Mouse (Mus musculus) heart, adult 2 months (tissue): ENCODE data around the gene Gm29094.
"Not testable (repeated sequence)": the region's sequence is repeated elsewhere in the genome, so short reads cannot be mapped to it uniquely, and the experiment has no call there.

ENCODE experiments used
- EP300 ChIP-seq: fragments of 200-500 bp; IDR thresholded peaks from 2 replicates; pipeline ENCODE4 v1.6.1; 2011; ENCODE audit warnings: low read depth, low read length, control low read depth; ENCODE audit not compliant: insufficient read depth
- POLR2A ChIP-seq: fragments of 200-500 bp; IDR thresholded peaks from 2 replicates; pipeline ENCODE4 v1.6.1; 2011; ENCODE audit warnings: mild to moderate bottlenecking, low read depth, low read length, control low read depth; ENCODE audit not compliant: insufficient read depth

DNA sequence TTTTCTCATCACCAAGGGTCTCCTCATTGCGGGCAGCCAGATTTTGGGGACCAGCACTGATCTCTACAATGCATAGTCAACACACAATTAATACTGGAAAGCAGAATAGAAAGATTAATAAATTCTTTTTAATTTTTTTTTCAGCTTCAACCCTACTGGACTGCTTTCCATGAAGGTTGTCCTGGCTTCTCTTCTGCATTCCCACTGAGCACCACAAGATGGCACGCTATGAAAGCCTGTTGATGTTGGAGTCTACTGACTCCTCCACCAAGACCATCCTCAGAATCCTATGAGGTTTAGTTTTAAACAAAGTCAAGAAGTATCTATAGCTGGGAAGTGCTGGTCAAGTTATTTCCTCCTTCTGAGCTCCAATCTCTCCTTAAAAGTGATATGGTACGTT is 20.3 kb upstream of the Gm29094 start:
- TF ChIP-seq POLR2A, EP300: not testable (repeated sequence)
